Mouse (Mus musculus) lung, adult 2 months (tissue): ENCODE results near the gene Gm17324.
"Not testable (repeated sequence)": the region's sequence is repeated elsewhere in the genome, so short reads cannot be mapped to it uniquely, and the experiment has no call there.

Experiments
- CTCF ChIP-seq: fragments of 200-500 bp; IDR thresholded peaks from 2 replicates; pipeline ENCODE4 v1.5.1; 2011; ENCODE audit warnings: mild to moderate bottlenecking, low read length, control low read depth; ENCODE audit not compliant: insufficient read depth
- POLR2A ChIP-seq: fragments of 200-500 bp; IDR thresholded peaks from 2 replicates; pipeline ENCODE4 v1.6.1; 2011; ENCODE audit warnings: low read depth, mild to moderate bottlenecking, control low read depth, low read length, borderline replicate concordance; ENCODE audit errors: extremely low read depth

GRCm38 (mm10) chr9:78479308-78479707, 30.7 kb upstream of the Gm17324 start:
- TF ChIP-seq POLR2A, CTCF: not testable (repeated sequence)
